Mouse (Mus musculus): Measurements from ENCODE around the gene Cdr2. TPM values are rescaled to one million over a fixed set of nuclear protein-coding genes. Genes with fewer than 3 reads are reported as not detected.
A peak's percentile ranks its signal among the peaks of the same experiment; 100 is the strongest.
"Not testable (repeated sequence)": the region's sequence is repeated elsewhere in the genome, so short reads cannot be mapped to it uniquely, and the experiment has no call there.

Cdr2 gene
- polyA plus RNA-seq, 1 experiment from 2014 or later = 19.6 TPM

- H3K9me3 ChIP-seq (ENCODE audit: control insufficient read depth, low read length) = no peaks in the 10 kb centered on the region
- peak overlapping the region; percentile 57 for H3K4me2 ChIP-seq (replicated peaks)
- no peak overlapping the region for H3K27ac ChIP-seq
- 90% methylated on average over 4 of the region's 4 CpGs for WGBS
- no peaks in the 10 kb centered on the region for H3K27me3 ChIP-seq (ENCODE audit: control insufficient read depth, insufficient read depth, low read length)
- H3K4me1 ChIP-seq (replicated peaks; ENCODE audit: control insufficient read depth, insufficient read depth, low read length) = peaks cover 27% of the 10 kb centered on the region
- ATAC-seq (ENCODE audit: low FRiP score) (no peak), DNase-seq (ENCODE audit: low spot score) (no peak)
- H3K4me3 ChIP-seq (replicated peaks; ENCODE audit: low read length) = peak overlapping the region; percentile 95
- no peak overlapping the region for H3K9ac ChIP-seq
- no peaks in the 10 kb centered on the region for H3K36me3 ChIP-seq (replicated peaks; ENCODE audit: control insufficient read depth, insufficient read depth)
Measured at GRCm38 (mm10) chr7:120980041-120980440, 2.1 kb downstream of the Cdr2 start.

- H3K9ac ChIP-seq = no peak overlapping the region
- DNase-seq (ENCODE audit: low spot score) (peak; percentile 57), ATAC-seq (ENCODE audit: low FRiP score) (no peak)
- H3K27ac ChIP-seq = no peak overlapping the region
- no peaks in the 10 kb centered on the region for H3K9me3 ChIP-seq (ENCODE audit: control insufficient read depth, low read length)
- H3K36me3 ChIP-seq (replicated peaks; ENCODE audit: control insufficient read depth, insufficient read depth) = no peaks in the 10 kb centered on the region
- WGBS = 46% methylated on average over 7 of the region's 7 CpGs
- H3K27me3 ChIP-seq (ENCODE audit: control insufficient read depth, insufficient read depth, low read length) = no peaks in the 10 kb centered on the region
- 0 out of 2 replicates have a peak overlapping the region, but pooled peaks have one; percentile 5 for H3K4me2 ChIP-seq (replicated peaks)
- H3K4me1 ChIP-seq (replicated peaks; ENCODE audit: control insufficient read depth, insufficient read depth, low read length) = peaks cover 27% of the 10 kb centered on the region
- H3K4me3 ChIP-seq (replicated peaks; ENCODE audit: low read length) = no peak overlapping the region
Measured at GRCm38 (mm10) chr7:120977063-120977462, 5.0 kb downstream of the Cdr2 start.

- no peak for DNase-seq (ENCODE audit: low spot score)
- H3K27ac ChIP-seq = no peak overlapping the region
- H3K4me2 ChIP-seq (replicated peaks) = no peak overlapping the region
- peaks cover 4% of the 10 kb centered on the region; the same call in 1 of the 2 replicates for H3K36me3 ChIP-seq (replicated peaks; ENCODE audit: control insufficient read depth, insufficient read depth)
- no peak overlapping the region for H3K4me3 ChIP-seq (replicated peaks; ENCODE audit: low read length)
- WGBS = 88% methylated on average over 3 of the region's 3 CpGs
- no peaks in the 10 kb centered on the region for H3K27me3 ChIP-seq (ENCODE audit: control insufficient read depth, insufficient read depth, low read length)
- peaks cover 22% of the 10 kb centered on the region; the same call in 1 of the 2 replicates for H3K4me1 ChIP-seq (replicated peaks; ENCODE audit: control insufficient read depth, insufficient read depth, low read length)
- no peaks in the 10 kb centered on the region for H3K9me3 ChIP-seq (ENCODE audit: control insufficient read depth, low read length)
- no peak for ATAC-seq (ENCODE audit: low FRiP score)
- no peak overlapping the region for H3K9ac ChIP-seq
Measured at GRCm38 (mm10) chr7:120974001-120974400, 8.1 kb downstream of the Cdr2 start.

GRCm38 (mm10) chr7:120972471-120972870 lies 9.6 kb downstream of the Cdr2 start:
- not testable (repeated sequence) for H3K4me3 ChIP-seq (replicated peaks; ENCODE audit: low read length); H3K9ac ChIP-seq; H3K4me2 ChIP-seq (replicated peaks); H3K27me3 ChIP-seq (ENCODE audit: control insufficient read depth, insufficient read depth, low read length); DNase-seq (ENCODE audit: low spot score); ATAC-seq (ENCODE audit: low FRiP score); H3K9me3 ChIP-seq (ENCODE audit: control insufficient read depth, low read length); H3K27ac ChIP-seq
- Histone ChIP-seq H3K36me3 (replicated peaks; ENCODE audit: control insufficient read depth, insufficient read depth) (peaks cover 18% of the 10 kb centered on the region), H3K4me1 (replicated peaks; ENCODE audit: control insufficient read depth, insufficient read depth, low read length) (peaks cover 12% of the 10 kb centered on the region; the same call in 1 of the 2 replicates)
- 55% methylated on average over 2 of the region's 2 CpGs for WGBS

- ATAC-seq (ENCODE audit: low FRiP score) = no peak
- Histone ChIP-seq H3K27ac (no peak overlapping the region), H3K4me1 (replicated peaks; ENCODE audit: control insufficient read depth, insufficient read depth, low read length) (0 out of 2 replicates have a peak, but pooled peaks cover 7% of the 10 kb centered on the region), H3K4me3 (replicated peaks; ENCODE audit: low read length) (no peak overlapping the region), H3K36me3 (replicated peaks; ENCODE audit: control insufficient read depth, insufficient read depth) (peaks cover 22% of the 10 kb centered on the region), H3K27me3 (ENCODE audit: control insufficient read depth, insufficient read depth, low read length) (no peaks in the 10 kb centered on the region), H3K9me3 (ENCODE audit: control insufficient read depth, low read length) (no peaks in the 10 kb centered on the region), H3K4me2 (replicated peaks) (no peak overlapping the region), H3K9ac (no peak overlapping the region)
- no peak for DNase-seq (ENCODE audit: low spot score)
- 92% methylated on average over 5 of the region's 5 CpGs for WGBS
Measured at GRCm38 (mm10) chr7:120970112-120970511, 12.0 kb downstream of the Cdr2 start.

- WGBS = 95% methylated on average over 7 of the region's 7 CpGs
- no peaks in the 10 kb centered on the region for H3K27me3 ChIP-seq (ENCODE audit: control insufficient read depth, insufficient read depth, low read length)
- H3K4me3 ChIP-seq (replicated peaks; ENCODE audit: low read length) = no peak overlapping the region
- H3K27ac ChIP-seq = no peak overlapping the region
- H3K4me2 ChIP-seq (replicated peaks) = no peak overlapping the region
- H3K4me1 ChIP-seq (replicated peaks; ENCODE audit: control insufficient read depth, insufficient read depth, low read length) = 0 out of 2 replicates have a peak, but pooled peaks cover 6% of the 10 kb centered on the region
- ATAC-seq (ENCODE audit: low FRiP score) (no peak), DNase-seq (ENCODE audit: low spot score) (no peak)
- no peaks in the 10 kb centered on the region for H3K9me3 ChIP-seq (ENCODE audit: control insufficient read depth, low read length)
- H3K36me3 ChIP-seq (replicated peaks; ENCODE audit: control insufficient read depth, insufficient read depth) = peaks cover 22% of the 10 kb centered on the region
- no peak overlapping the region for H3K9ac ChIP-seq
Measured at GRCm38 (mm10) chr7:120969221-120969620, 12.9 kb downstream of the Cdr2 start.

GRCm38 (mm10) chr7:120963126-120963525 lies 19.0 kb downstream of the Cdr2 start:
- Histone ChIP-seq H3K4me2 (replicated peaks) (no peak overlapping the region), H3K27me3 (ENCODE audit: control insufficient read depth, insufficient read depth, low read length) (no peaks in the 10 kb centered on the region), H3K4me1 (replicated peaks; ENCODE audit: control insufficient read depth, insufficient read depth, low read length) (no peaks in the 10 kb centered on the region), H3K27ac (no peak overlapping the region), H3K36me3 (replicated peaks; ENCODE audit: control insufficient read depth, insufficient read depth) (peaks cover 34% of the 10 kb centered on the region), H3K4me3 (replicated peaks; ENCODE audit: low read length) (no peak overlapping the region), H3K9me3 (ENCODE audit: control insufficient read depth, low read length) (no peaks in the 10 kb centered on the region), H3K9ac (no peak overlapping the region)
- 91% methylated on average over 5 of the region's 5 CpGs for WGBS
- DNase-seq (ENCODE audit: low spot score) (no peak), ATAC-seq (ENCODE audit: low FRiP score) (no peak)

GRCm38 (mm10) chr7:120961893-120962292 lies 20.2 kb downstream of the Cdr2 start:
- Histone ChIP-seq H3K4me2 (replicated peaks) (no peak overlapping the region), H3K9me3 (ENCODE audit: control insufficient read depth, low read length) (no peaks in the 10 kb centered on the region), H3K36me3 (replicated peaks; ENCODE audit: control insufficient read depth, insufficient read depth) (peaks cover 36% of the 10 kb centered on the region), H3K4me3 (replicated peaks; ENCODE audit: low read length) (no peak overlapping the region), H3K9ac (no peak overlapping the region), H3K4me1 (replicated peaks; ENCODE audit: control insufficient read depth, insufficient read depth, low read length) (no peaks in the 10 kb centered on the region), H3K27me3 (ENCODE audit: control insufficient read depth, insufficient read depth, low read length) (no peaks in the 10 kb centered on the region), H3K27ac (no peak overlapping the region)
- 84% methylated on average over 3 of the region's 3 CpGs for WGBS
- DNase-seq (ENCODE audit: low spot score) (no peak), ATAC-seq (ENCODE audit: low FRiP score) (no peak)

GRCm38 (mm10) chr7:120960601-120961000 lies 21.5 kb downstream of the Cdr2 start:
- ATAC-seq (ENCODE audit: low FRiP score) = no peak
- 88% methylated on average over 6 of the region's 6 CpGs for WGBS

GRCm38 (mm10) chr7:120960116-120960515 lies 22.0 kb downstream of the Cdr2 start:
- no peak overlapping the region for H3K27ac ChIP-seq
- no peak overlapping the region for H3K4me2 ChIP-seq (replicated peaks)
- no peak overlapping the region for H3K9ac ChIP-seq
- no peaks in the 10 kb centered on the region for H3K27me3 ChIP-seq (ENCODE audit: control insufficient read depth, insufficient read depth, low read length)
- 83% methylated on average over 2 of the region's 2 CpGs for WGBS
- no peaks in the 10 kb centered on the region for H3K9me3 ChIP-seq (ENCODE audit: control insufficient read depth, low read length)
- ATAC-seq (ENCODE audit: low FRiP score) = no peak
- H3K4me3 ChIP-seq (replicated peaks; ENCODE audit: low read length) = no peak overlapping the region
- no peak for DNase-seq (ENCODE audit: low spot score)
- H3K36me3 ChIP-seq (replicated peaks; ENCODE audit: control insufficient read depth, insufficient read depth) = peaks cover 54% of the 10 kb centered on the region
- no peaks in the 10 kb centered on the region for H3K4me1 ChIP-seq (replicated peaks; ENCODE audit: control insufficient read depth, insufficient read depth, low read length)

More at GRCm38 (mm10) chr7:120960601-120961000, 21.5 kb downstream of the Cdr2 start:
- no peak for DNase-seq (ENCODE audit: low spot score)
- no peaks in the 10 kb centered on the region for H3K4me1 ChIP-seq (replicated peaks; ENCODE audit: control insufficient read depth, insufficient read depth, low read length)
- H3K4me3 ChIP-seq (replicated peaks; ENCODE audit: low read length) = no peak overlapping the region
- no peaks in the 10 kb centered on the region for H3K9me3 ChIP-seq (ENCODE audit: control insufficient read depth, low read length)
- no peak overlapping the region for H3K9ac ChIP-seq
- peaks cover 49% of the 10 kb centered on the region for H3K36me3 ChIP-seq (replicated peaks; ENCODE audit: control insufficient read depth, insufficient read depth)
- no peaks in the 10 kb centered on the region for H3K27me3 ChIP-seq (ENCODE audit: control insufficient read depth, insufficient read depth, low read length)
- H3K4me2 ChIP-seq (replicated peaks) = no peak overlapping the region
- H3K27ac ChIP-seq = no peak overlapping the region
